Mouse (Mus musculus) hindbrain, postnatal 0 days (tissue): Measurements from ENCODE around the gene Cage1. TPM values are rescaled to one million over a fixed set of nuclear protein-coding genes. Genes with fewer than 3 reads are reported as not detected.

Experiments used
- ATAC-seq: fragments of 200-750 bp; cut with Nextera tagmentation; 2 replicates; pipeline ENCODE4 v1.8.0; 2017; ENCODE audit warnings: mild to moderate bottlenecking, moderate TSS enrichment, moderate library complexity
- DNase-seq: peaks from one replicate; pipeline ENCODE4 v3.0.0-alpha.2; 2015; ENCODE audit warnings: low spot score
- H3K27ac ChIP-seq: fragments of 300-500 bp; sonication (generic); 2 replicates; pipeline ENCODE4 v1.5.1; 2014; ENCODE audit warnings: mild to moderate bottlenecking
- H3K27me3 ChIP-seq: fragments of 300-500 bp; sonication (generic); 2 replicates; pipeline ENCODE4 v1.6.1; 2014; ENCODE audit warnings: low read length, mixed read lengths; ENCODE audit not compliant: insufficient read depth
- H3K36me3 ChIP-seq: fragments of 300-500 bp; sonication (generic); 2 replicates; pipeline ENCODE4 v1.6.1; 2014; ENCODE audit warnings: low read length, mixed read lengths; ENCODE audit not compliant: insufficient read depth
- H3K4me1 ChIP-seq: fragments of 300-500 bp; sonication (generic); 2 replicates; pipeline ENCODE4 v1.6.1; 2014; ENCODE audit warnings: antibody characterized with exemption, low read length, mixed read lengths; ENCODE audit not compliant: insufficient read depth
- H3K4me2 ChIP-seq: fragments of 300-500 bp; sonication (generic); 2 replicates; pipeline ENCODE4 v1.6.1; 2014; ENCODE audit warnings: low read depth, mild to moderate bottlenecking, low read length, moderate library complexity, mixed read lengths
- H3K4me3 ChIP-seq: fragments of 300-500 bp; sonication (generic); 2 replicates; pipeline ENCODE4 v1.5.1; 2014; ENCODE audit warnings: low read length
- H3K9ac ChIP-seq: fragments of 300-500 bp; sonication (generic); replicated peaks from 2 replicates; pipeline ENCODE4 v1.6.1; 2014; ENCODE audit warnings: mild to moderate bottlenecking, low read length, moderate library complexity, mixed read lengths
- H3K9me3 ChIP-seq: fragments of 300-500 bp; sonication (generic); 2 replicates; pipeline ENCODE4 v1.6.1; 2016; ENCODE audit warnings: low read length, mixed read lengths
- CTCF ChIP-seq: IDR thresholded peaks from 2 replicates; pipeline ENCODE4 v1.5.1; 2016; ENCODE audit warnings: antibody characterized with exemption, control low read depth, low read depth
- WGBS: fragments of 180-500 bp; shearing (Covaris S2); extraction: QIAGEN DNeasy Blood & Tissue Kit; methylation state at CpG from one replicate; pipeline ENCODE4 v1.1.7; 2014; 5-methylcytosine and 5-hydroxymethylcytosine counted together
- polyA plus RNA-seq: library from polyadenylated mRNA; unstranded; fragments of >200 nt; fragmentation: Nextera tagmentation; extraction: Ambion mirVana; gene quantifications from 2 replicates; pipeline ENCODE4 v1.2.1, GENCODE M21; 2015
- total RNA-seq: library from RNA; depleted of rRNA; stranded (reverse); fragments of >200 nt; gene quantifications from 2 replicates; pipeline ENCODE4 v1.2.3, GENCODE M21; 2014

Gene Cage1
- total and polyA plus RNA-seq, 2 experiments from 2014 or later, result 2.0 to 3.3 TPM

DNA sequence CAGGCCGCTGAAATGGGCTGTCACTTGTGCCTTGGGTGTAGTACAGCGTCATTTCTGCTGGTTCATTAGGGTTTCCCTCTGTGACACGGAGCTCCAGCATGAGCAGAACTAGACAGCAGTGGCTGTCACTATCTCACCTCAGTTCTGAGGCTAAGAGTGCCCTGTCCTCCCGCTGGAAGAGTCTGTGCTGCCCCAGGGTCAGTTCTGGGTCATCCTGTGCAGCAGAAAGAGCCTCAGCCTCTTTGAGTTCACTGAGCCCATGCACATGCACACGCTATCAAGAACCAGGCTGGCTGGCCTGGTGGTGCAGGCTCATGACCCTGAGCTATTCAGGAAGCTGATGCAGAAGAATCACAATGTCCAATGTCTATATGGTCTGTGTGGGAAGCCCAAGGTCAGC, 37.5 kb upstream of the Cage1 start:
- 74% methylated on average over 5 of the region's 5 CpGs for WGBS
- TF ChIP-seq CTCF, result no peak

DNA sequence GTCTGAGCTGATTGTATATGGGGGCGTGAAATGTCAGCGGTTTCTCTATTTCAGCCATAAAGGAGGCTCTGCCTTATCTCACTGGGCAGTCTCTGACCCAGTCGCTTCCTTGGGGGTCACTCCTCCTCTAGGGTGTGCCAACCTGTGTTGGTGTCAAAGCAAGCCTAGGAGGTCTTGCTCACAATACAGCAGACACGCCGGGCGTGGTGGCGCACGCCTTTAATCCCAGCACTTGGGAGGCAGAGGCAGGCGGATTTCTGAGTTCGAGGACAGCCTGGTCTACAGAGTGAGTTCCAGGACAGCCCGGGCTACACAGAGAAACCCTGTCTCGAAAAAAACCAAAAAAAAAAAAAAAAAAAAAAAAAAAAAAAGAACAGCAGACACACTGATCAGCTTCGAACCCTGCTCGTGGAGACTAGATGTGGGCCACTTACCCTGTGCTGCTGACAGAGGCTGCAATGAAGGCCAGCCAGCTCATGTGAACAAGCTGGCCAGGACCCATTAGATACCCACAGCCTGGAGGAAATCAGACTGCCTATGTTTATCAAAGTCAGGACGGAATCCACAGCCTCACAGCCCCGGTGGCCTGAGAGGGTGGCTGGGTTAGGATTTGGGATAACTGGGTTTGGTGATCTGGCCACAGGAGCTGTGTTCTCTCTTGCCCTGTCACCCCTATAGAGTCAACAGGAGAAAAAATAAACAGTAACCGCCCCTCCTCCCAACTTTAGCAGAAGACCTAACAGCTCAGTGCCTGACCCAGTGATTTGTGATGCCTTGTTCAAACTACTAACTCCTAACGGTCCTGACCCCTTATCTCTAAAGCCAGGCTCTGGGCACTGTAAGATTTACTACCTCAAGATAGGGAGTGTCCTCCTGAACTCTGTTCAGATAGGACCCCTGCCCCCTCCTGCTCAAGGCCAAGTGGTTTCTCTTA, 36.8 kb upstream of the Cage1 start:
- ATAC-seq, result no peak
- Histone ChIP-seq H3K4me1 (no peaks in the 10 kb centered on the region), H3K27ac (no peak overlapping the region), H3K9me3 (no peaks in the 10 kb centered on the region), H3K4me3 (no peak overlapping the region), H3K27me3 (no peaks in the 10 kb centered on the region), H3K36me3 (no peaks in the 10 kb centered on the region), H3K4me2 (no peak overlapping the region), H3K9ac (no peak overlapping the region)
- no peak for DNase-seq
- WGBS, result 86% methylated on average over 18 of the region's 18 CpGs
- TF ChIP-seq CTCF, result no peak

More for the DNA sequence above, 37.5 kb upstream of the Cage1 start:
- Histone ChIP-seq H3K4me2 (no peak overlapping the region), H3K9me3 (no peaks in the 10 kb centered on the region), H3K4me1 (no peaks in the 10 kb centered on the region), H3K27me3 (no peaks in the 10 kb centered on the region), H3K9ac (no peak overlapping the region), H3K36me3 (no peaks in the 10 kb centered on the region), H3K4me3 (no peak overlapping the region), H3K27ac (no peak overlapping the region)
- DNase-seq (no peak), ATAC-seq (no peak)

DNA sequence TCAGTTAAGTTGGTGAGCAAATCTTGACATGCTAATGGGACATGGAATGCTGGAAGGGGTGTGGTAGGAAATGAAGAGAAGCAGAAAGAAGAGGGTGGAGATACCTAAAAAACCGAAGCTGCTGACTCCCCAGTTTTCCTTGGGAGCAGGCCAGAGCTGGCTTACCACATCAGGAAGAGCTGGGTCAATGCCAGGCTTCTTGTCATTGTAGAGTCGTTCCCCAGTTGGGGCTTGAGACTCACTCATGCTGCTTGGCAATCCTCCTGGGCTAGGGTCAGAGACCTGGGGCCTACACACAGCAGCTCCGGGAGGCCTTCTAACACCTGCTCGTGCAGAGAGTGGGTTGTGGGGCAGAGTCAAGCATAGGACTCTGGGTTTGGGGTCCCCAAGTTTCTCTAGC, 34.1 kb upstream of the Cage1 start:
- H3K4me3 ChIP-seq, result no peak overlapping the region
- no peak overlapping the region for H3K27ac ChIP-seq
- H3K36me3 ChIP-seq, result no peaks in the 10 kb centered on the region
- WGBS, result 55% methylated on average over 4 of the region's 4 CpGs
- DNase-seq (peak; percentile 5), ATAC-seq (no peak)
- H3K27me3 ChIP-seq, result no peaks in the 10 kb centered on the region
- no peak overlapping the region for H3K9ac ChIP-seq
- no peak for TF ChIP-seq CTCF
- H3K4me2 ChIP-seq, result no peak overlapping the region
- no peaks in the 10 kb centered on the region for H3K9me3 ChIP-seq
- H3K4me1 ChIP-seq, result no peaks in the 10 kb centered on the region

DNA sequence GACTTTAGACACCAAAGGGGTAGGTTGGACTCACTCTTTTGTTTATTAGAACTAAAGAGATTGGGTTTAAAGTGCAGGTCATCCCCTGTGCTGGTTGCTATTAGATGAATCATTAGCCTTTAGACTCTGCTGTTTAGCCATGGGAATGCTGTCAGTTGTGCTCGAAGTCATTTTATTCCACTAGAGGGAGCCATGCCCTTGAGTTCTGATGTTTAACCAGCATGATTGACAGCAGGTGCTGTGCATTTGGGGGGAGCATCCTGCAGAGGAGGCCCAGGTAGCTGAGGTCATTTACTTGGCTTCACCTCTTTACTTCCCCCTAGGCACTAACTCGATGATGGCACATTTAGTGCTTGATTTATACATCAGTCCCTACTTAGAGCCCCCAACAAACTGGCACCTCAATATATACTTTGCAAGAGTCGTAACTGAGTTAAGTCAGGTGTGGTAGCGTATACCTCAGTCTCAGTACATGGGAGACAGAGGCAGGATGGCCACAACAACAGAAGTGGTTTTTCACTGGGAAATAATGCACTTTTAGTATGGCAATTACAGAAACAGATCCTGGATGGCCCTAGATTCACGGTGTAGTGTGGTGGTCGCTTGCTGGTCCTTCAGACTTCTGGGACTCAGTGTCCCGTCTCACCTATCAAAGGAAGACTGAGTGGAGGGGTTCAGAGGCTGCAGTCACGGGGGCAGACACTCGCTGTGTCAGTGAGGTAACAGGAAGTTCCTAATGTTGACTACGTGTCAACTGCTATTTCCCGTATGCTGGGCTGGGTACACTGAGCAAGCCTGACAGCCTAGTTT, 28.2 kb upstream of the Cage1 start:
- WGBS, result 74% methylated on average over 11 of the region's 11 CpGs
- peak; percentile 87 for TF ChIP-seq CTCF
- ATAC-seq, result peak; percentile 73; the same call in 1 of the 2 replicates
- no peak overlapping the region for H3K27ac ChIP-seq
- no peak overlapping the region for H3K4me3 ChIP-seq
- no peaks in the 10 kb centered on the region for H3K4me1 ChIP-seq
- peak; percentile 83 for DNase-seq
- no peaks in the 10 kb centered on the region for H3K9me3 ChIP-seq
- no peak overlapping the region for H3K4me2 ChIP-seq
- peaks cover 22% of the 10 kb centered on the region for H3K36me3 ChIP-seq
- H3K27me3 ChIP-seq, result no peaks in the 10 kb centered on the region
- H3K9ac ChIP-seq, result no peak overlapping the region

DNA sequence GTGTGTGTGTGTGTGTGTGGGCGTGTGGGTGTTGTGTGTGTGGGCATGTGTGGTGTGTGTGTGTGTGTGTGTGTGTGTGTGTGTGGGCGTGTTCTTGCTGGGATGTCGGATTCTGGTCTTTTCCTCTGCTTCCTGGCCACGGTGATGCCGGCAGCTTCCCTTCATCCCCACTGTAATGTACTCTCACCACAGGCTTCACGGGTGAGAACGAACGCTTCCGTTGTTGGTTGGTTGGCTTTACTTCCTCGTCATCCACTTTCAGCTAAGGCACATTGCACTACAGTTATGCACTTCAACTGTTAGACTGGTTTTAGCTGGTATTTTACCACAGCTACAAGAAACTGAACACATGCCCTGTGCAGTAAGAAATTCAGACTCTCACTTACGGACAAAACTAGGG, 25.8 kb upstream of the Cage1 start:
- peaks cover 41% of the 10 kb centered on the region for H3K36me3 ChIP-seq
- H3K9me3 ChIP-seq, result no peaks in the 10 kb centered on the region
- no peaks in the 10 kb centered on the region for H3K4me1 ChIP-seq
- H3K27ac ChIP-seq, result no peak overlapping the region
- H3K27me3 ChIP-seq, result no peaks in the 10 kb centered on the region
- H3K4me3 ChIP-seq, result no peak overlapping the region
- no peak for TF ChIP-seq CTCF
- 92% methylated on average over 11 of the region's 11 CpGs for WGBS
- ATAC-seq (no peak), DNase-seq (no peak)
- no peak overlapping the region for H3K4me2 ChIP-seq
- no peak overlapping the region for H3K9ac ChIP-seq

DNA sequence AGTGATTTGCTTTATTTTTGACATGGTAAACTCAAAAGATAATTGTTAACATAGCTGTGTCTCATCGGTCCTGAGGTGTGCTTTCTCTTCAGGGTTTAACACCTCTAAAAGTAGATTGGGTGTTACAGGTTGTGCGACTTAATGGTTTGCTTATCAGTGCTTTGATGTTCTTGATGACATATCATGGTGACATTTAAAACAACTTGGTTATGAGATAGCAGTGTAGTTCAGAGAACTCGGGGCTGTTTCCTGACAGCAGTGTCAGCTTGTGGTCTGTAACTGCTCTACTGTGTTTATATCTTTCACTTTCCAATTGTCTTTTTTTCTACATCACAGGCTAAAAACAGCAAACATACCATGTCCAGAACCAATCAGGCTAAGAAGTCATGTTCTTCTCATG, 13.0 kb upstream of the Cage1 start:
- ATAC-seq (no peak), DNase-seq (no peak)
- Histone ChIP-seq H3K4me3 (no peak overlapping the region), H3K27me3 (no peaks in the 10 kb centered on the region), H3K36me3 (peaks cover 56% of the 10 kb centered on the region; the same call in 1 of the 2 replicates), H3K4me2 (no peak overlapping the region), H3K4me1 (no peaks in the 10 kb centered on the region), H3K27ac (no peak overlapping the region), H3K9me3 (no peaks in the 10 kb centered on the region), H3K9ac (no peak overlapping the region)
- 96% methylated on average over 3 of the region's 3 CpGs for WGBS
- no peak for TF ChIP-seq CTCF
